ENCODE assay signal across 20 mouse cellular contexts in the genomic region with DNA sequence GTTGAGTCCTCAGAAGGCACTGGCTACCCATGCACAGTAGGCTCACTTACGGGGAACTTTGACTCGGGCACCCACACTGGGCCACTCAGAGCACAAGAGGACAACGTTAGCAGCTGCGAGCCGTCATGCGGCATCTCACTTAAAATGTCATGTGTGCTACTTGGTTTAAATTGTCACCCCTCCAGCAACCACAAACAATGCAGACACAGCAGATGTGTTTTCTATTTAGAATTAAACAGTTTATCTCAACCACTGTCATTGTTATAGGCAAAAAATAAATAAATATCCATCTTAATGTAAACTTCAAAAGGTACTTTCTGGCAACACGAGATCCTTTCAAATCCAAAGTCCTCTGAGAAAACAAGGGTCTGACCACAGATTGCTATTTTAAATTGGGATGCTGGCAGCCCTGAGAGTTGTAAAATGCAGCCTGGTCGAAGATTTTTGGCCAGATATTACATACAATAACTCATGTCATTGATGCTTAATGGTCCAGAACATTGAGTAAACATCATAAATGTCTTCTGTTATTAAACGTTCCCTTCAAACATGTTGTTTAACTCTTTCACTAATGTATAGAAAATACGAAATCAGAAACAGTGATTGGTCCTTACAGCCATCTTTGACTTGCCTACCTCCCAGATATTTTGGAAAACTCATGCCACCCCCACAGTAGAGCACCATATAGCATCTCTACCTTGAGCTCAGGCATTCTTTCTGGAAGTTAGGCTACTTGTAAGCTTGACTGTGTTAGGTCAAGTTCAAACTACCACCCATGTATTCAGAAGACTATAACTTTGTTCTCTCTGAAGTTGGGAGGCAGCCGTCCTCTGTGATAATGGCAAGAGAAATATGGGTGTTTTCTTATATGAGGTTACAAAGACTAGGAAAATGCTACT.
DNase-seq lines count a peak whose midpoint lies in the region; ATAC-seq and TF ChIP-seq lines count a peak whose summit lies in the region.
"Had no signal": no experiment of that assay in that cellular context is flagged by ENCODE, and none has a peak within 500 bp of the region (broad histone marks: within the 10 kb centered on the region; RNA-seq: fewer than 3 reads in every experiment).

No protein-coding gene starts in this region.

- peak; percentile 71 for ATAC-seq in intestine, embryonic 15.5 days
- ATAC-seq in forebrain, postnatal 0 days: no peak
- no peak for ATAC-seq in midbrain, embryonic 11.5 days (ENCODE audit: low FRiP score)
- ATAC-seq: forebrain, embryonic 15.5 days had no signal

- no peak for TF ChIP-seq CTCF in forebrain, postnatal 0 days (IDR thresholded peaks at IDR 0.05; ENCODE audit: low read depth)

- no peak overlapping the region for H3K4me2 ChIP-seq in intestine, embryonic 15.5 days (replicated peaks)
- H3K4me2 ChIP-seq in forebrain, postnatal 0 days (ENCODE audit: low read depth): no peak overlapping the region
- no peak overlapping the region for H3K4me2 ChIP-seq in midbrain, embryonic 11.5 days
- H3K4me2 ChIP-seq: forebrain, embryonic 15.5 days; limb, embryonic 13.5 days; neural tube, embryonic 12.5 days had no signal

- H3K4me3 ChIP-seq in intestine, embryonic 15.5 days (replicated peaks): no peak overlapping the region
- no peak overlapping the region for H3K4me3 ChIP-seq in forebrain, postnatal 0 days (ENCODE audit: low read depth, low read length)
- no peak overlapping the region for H3K4me3 ChIP-seq in midbrain, embryonic 11.5 days (ENCODE audit: low read depth, low read length)
- H3K4me3 ChIP-seq: embryonic facial prominence, embryonic 10.5 days; forebrain, embryonic 15.5 days; hindbrain, embryonic 10.5 days; limb, embryonic 13.5 days; neural tube, embryonic 12.5 days had no signal

- no peaks in the 10 kb centered on the region for H3K36me3 ChIP-seq in intestine, embryonic 15.5 days
- no peaks in the 10 kb centered on the region for H3K36me3 ChIP-seq in forebrain, postnatal 0 days (ENCODE audit: insufficient read depth)
- H3K36me3 ChIP-seq in midbrain, embryonic 11.5 days (ENCODE audit: control insufficient read depth, insufficient read depth, low read length): no peaks in the 10 kb centered on the region
- H3K36me3 ChIP-seq: embryonic facial prominence, embryonic 10.5 days; forebrain, embryonic 15.5 days; hindbrain, embryonic 10.5 days; limb, embryonic 13.5 days; neural tube, embryonic 12.5 days had no signal

- 45% methylated on average over 11 of the region's 11 CpGs for WGBS in intestine, embryonic 15.5 days
- WGBS in forebrain, postnatal 0 days: 83% methylated on average over 11 of the region's 11 CpGs
- WGBS in midbrain, embryonic 11.5 days: 89% methylated on average over 11 of the region's 11 CpGs

- DNase-seq in kidney, adult 9 months: peak; percentile 8
- DNase-seq in kidney, postnatal 36 days: peak; percentile 13 to 30
- peak; percentile 73 for DNase-seq in lung, postnatal 10 days
- DNase-seq in yolk sac, embryonic 10.5 days (ENCODE audit: low spot score): no peak
- no peak for DNase-seq in forebrain, postnatal 0 days
- no peak for DNase-seq in midbrain, embryonic 11.5 days (ENCODE audit: low spot score, missing footprints)
- DNase-seq in right cerebral cortex, adult 18-20 months: no peak
- DNase-seq: adrenal gland, adult 8-10 months; B cell, adult 2 months; cerebellum, adult 11-12 months; cerebellum, postnatal 25 days; heart, adult 11 months; layer of hippocampus, adult 9-11 months; right cerebral cortex, postnatal 25 days had no signal

- H3K27ac ChIP-seq in intestine, embryonic 15.5 days: peak overlapping the region; percentile 15; the same call in 1 of the 2 replicates
- no peak overlapping the region for H3K27ac ChIP-seq in forebrain, postnatal 0 days (ENCODE audit: low read depth, low read length)
- no peak overlapping the region for H3K27ac ChIP-seq in midbrain, embryonic 11.5 days (ENCODE audit: low read depth, low read length)
- H3K27ac ChIP-seq: embryonic facial prominence, embryonic 10.5 days; forebrain, embryonic 15.5 days; hindbrain, embryonic 10.5 days; limb, embryonic 13.5 days; neural tube, embryonic 12.5 days had no signal

- H3K9me3 ChIP-seq in intestine, embryonic 15.5 days: no peaks in the 10 kb centered on the region
- no peaks in the 10 kb centered on the region for H3K9me3 ChIP-seq in forebrain, postnatal 0 days (ENCODE audit: low read length)
- no peaks in the 10 kb centered on the region for H3K9me3 ChIP-seq in midbrain, embryonic 11.5 days (ENCODE audit: control insufficient read depth, low read length)
- H3K9me3 ChIP-seq: embryonic facial prominence, embryonic 10.5 days; forebrain, embryonic 15.5 days; hindbrain, embryonic 10.5 days; limb, embryonic 13.5 days; neural tube, embryonic 12.5 days had no signal

- H3K9ac ChIP-seq in intestine, embryonic 15.5 days: no peak overlapping the region
- H3K9ac ChIP-seq in forebrain, postnatal 0 days: no peak overlapping the region
- H3K9ac ChIP-seq in midbrain, embryonic 11.5 days (ENCODE audit: low read length): no peak overlapping the region
- H3K9ac ChIP-seq: forebrain, embryonic 15.5 days; limb, embryonic 13.5 days; neural tube, embryonic 12.5 days had no signal

- H3K27me3 ChIP-seq in intestine, embryonic 15.5 days (replicated peaks): no peaks in the 10 kb centered on the region
- H3K27me3 ChIP-seq in forebrain, postnatal 0 days (ENCODE audit: insufficient read depth, low read length): no peaks in the 10 kb centered on the region
- H3K27me3 ChIP-seq in midbrain, embryonic 11.5 days (ENCODE audit: control insufficient read depth, insufficient read depth, low read length): no peaks in the 10 kb centered on the region
- H3K27me3 ChIP-seq: forebrain, embryonic 15.5 days; limb, embryonic 13.5 days; neural tube, embryonic 12.5 days had no signal

- H3K4me1 ChIP-seq in intestine, embryonic 15.5 days (replicated peaks): no peaks in the 10 kb centered on the region
- no peaks in the 10 kb centered on the region for H3K4me1 ChIP-seq in forebrain, postnatal 0 days (ENCODE audit: insufficient read depth)
- H3K4me1 ChIP-seq in midbrain, embryonic 11.5 days (ENCODE audit: control insufficient read depth, insufficient read depth, low read length): no peaks in the 10 kb centered on the region
- H3K4me1 ChIP-seq: embryonic facial prominence, embryonic 10.5 days; forebrain, embryonic 15.5 days; hindbrain, embryonic 10.5 days; limb, embryonic 13.5 days; neural tube, embryonic 12.5 days had no signal

Comparison
In these comparisons a context has a peak if more than half of its experiments do, and no peak if none do; other contexts are left out.
1. DNase-seq: peak in kidney, adult 9 months (single experiment), kidney, postnatal 36 days (2 of 2) and lung, postnatal 10 days (single experiment); none in yolk sac, embryonic 10.5 days (single experiment), forebrain, postnatal 0 days (single experiment), midbrain, embryonic 11.5 days (single experiment) and right cerebral cortex, adult 18-20 months (single experiment).